Mouse (Mus musculus) stomach, embryonic 16.5 days (tissue): Measurements from ENCODE around the gene Cenpq. TPM values are rescaled to one million over a fixed set of nuclear protein-coding genes. Genes with fewer than 3 reads are reported as not detected.
A peak's percentile ranks its signal among the peaks of the same experiment; 100 is the strongest.

ENCODE experiments used
- ATAC-seq: fragments of 200-750 bp; cut with Nextera tagmentation; 2 replicates; pipeline ENCODE4 v1.8.0; 2017; ENCODE audit warnings: moderate number of reproducible peaks, moderate TSS enrichment; ENCODE audit not compliant: insufficient read depth, low FRiP score
- H3K27ac ChIP-seq: fragments of 300-500 bp; sonication (generic); 2 replicates; pipeline ENCODE4 v1.5.1; 2014; ENCODE audit warnings: low read length
- H3K27me3 ChIP-seq: fragments of 300-500 bp; sonication (generic); 2 replicates; pipeline ENCODE4 v1.6.1; 2014; ENCODE audit warnings: low read length, control low read depth, mixed read lengths; ENCODE audit not compliant: control insufficient read depth, insufficient read depth
- H3K36me3 ChIP-seq: fragments of 300-500 bp; sonication (generic); 2 replicates; pipeline ENCODE4 v1.6.1; 2014; ENCODE audit warnings: low read length; ENCODE audit not compliant: control insufficient read depth, insufficient read depth
- H3K4me1 ChIP-seq: fragments of 300-500 bp; sonication (generic); 2 replicates; pipeline ENCODE4 v1.6.1; 2014; ENCODE audit warnings: low read length, control low read depth, mixed read lengths; ENCODE audit not compliant: control insufficient read depth, insufficient read depth
- H3K4me2 ChIP-seq: fragments of 300-500 bp; sonication (generic); 2 replicates; pipeline ENCODE4 v1.6.1; 2014; ENCODE audit warnings: low read depth, low read length, mixed read lengths
- H3K4me3 ChIP-seq: fragments of 300-500 bp; sonication (generic); replicated peaks from 2 replicates; pipeline ENCODE4 v1.5.1; 2014; ENCODE audit warnings: mild to moderate bottlenecking, low read length
- H3K9ac ChIP-seq: fragments of 300-500 bp; sonication (generic); 2 replicates; pipeline ENCODE4 v1.6.1; 2014; ENCODE audit warnings: low read length
- H3K9me3 ChIP-seq: fragments of 300-500 bp; sonication (generic); replicated peaks from 2 replicates; pipeline ENCODE4 v1.6.1; 2016; ENCODE audit warnings: low read length, control low read depth; ENCODE audit not compliant: control insufficient read depth
- WGBS: fragments of 180-500 bp; shearing (Covaris S2); extraction: QIAGEN DNeasy Blood & Tissue Kit; methylation state at CpG from one replicate; pipeline ENCODE4 v1.1.7; 2014; 5-methylcytosine and 5-hydroxymethylcytosine counted together
- polyA plus RNA-seq: library from polyadenylated mRNA; unstranded; fragments of >200 nt; fragmentation: Nextera tagmentation; extraction: Ambion mirVana; gene quantifications from 2 replicates; pipeline ENCODE4 v1.2.1, GENCODE M21; 2015

Cenpq gene
- 18.6 TPM in 2 replicates for polyA plus RNA-seq

DNA sequence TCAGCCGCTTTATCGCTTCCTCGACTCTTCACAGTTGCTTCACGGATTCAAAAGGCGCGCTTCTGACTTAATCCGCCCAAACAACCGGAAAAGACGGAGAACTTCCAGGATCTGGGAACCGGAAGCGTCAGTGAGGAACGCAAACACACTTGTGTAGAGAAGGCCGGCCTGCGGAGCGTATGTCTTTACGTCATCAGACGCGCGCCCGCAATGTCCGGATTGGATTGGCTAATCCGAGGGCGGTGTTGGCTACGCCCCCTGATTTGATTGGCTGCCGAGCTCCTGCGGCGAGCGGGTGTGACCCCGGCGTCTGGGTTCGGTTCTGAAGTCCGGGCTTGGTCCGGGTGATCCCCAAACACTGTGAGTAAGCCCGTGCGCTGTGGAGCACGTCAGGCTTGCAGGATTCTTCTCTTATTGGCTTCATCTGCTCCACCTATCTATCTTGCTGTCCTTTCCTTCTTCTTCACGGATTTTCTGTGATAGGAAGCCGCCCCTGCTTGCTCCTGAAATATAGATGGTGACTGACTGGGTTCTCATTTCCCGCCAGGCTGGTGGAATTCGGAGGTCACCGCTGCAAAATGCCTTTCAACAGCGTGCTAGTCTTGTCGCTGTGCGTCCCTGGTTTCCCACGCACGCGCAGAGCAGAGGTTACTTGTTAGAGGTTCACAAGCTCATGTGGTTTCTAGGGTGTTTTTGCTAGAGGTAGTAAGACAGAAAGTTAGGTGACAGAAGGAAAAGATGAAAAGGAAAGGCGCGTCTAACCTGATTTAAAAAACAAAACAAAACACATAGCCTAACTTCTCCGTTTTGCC, at the start of gene Cenpq, which contains the start of gene Mut:
Cenpq (minus strand) TSS at position 628 of the 812 bp plus-strand sequence.
Mut (plus strand) TSS at position 266 of the 812 bp plus-strand sequence.
- under 1% methylated on average over 50 of the region's 50 CpGs for WGBS
- ATAC-seq = peak; percentile 100
- peaks cover 6% of the 10 kb centered on the region; the same call in 1 of the 2 replicates for H3K4me1 ChIP-seq
- no peaks in the 10 kb centered on the region for H3K9me3 ChIP-seq
- H3K4me3 ChIP-seq = peak within 1 kb of the TSS; percentile 78
- H3K27ac ChIP-seq = peak within 1 kb of the TSS; percentile 96
- peak within 1 kb of the TSS; percentile 75 for H3K4me2 ChIP-seq
- H3K36me3 ChIP-seq = peaks cover 2% of the 10 kb centered on the region; the same call in 1 of the 2 replicates
- peak within 1 kb of the TSS; percentile 75 for H3K9ac ChIP-seq
- H3K27me3 ChIP-seq = no peaks in the 10 kb centered on the region

DNA sequence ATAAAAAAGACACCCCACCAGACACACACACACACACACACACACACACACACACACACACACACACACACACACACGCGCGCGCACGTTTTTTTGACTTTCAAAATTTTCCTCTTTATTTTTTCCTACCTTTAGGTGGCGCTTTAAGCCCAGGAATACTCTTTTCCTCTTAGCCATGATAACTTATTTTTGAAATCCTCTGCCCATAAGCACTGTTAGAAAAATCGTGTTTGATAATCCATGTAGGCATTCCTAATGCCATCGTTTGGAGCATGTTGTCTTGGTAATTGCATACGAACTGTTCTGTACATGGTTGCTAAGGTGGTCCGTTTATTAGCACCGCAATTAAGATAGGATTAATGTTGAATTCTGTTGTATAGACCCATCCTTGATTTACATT, 43.1 kb upstream of the Cenpq start:
- Histone ChIP-seq H3K9ac (no peak overlapping the region), H3K27ac (no peak overlapping the region), H3K4me1 (no peaks in the 10 kb centered on the region), H3K36me3 (no peaks in the 10 kb centered on the region), H3K27me3 (no peaks in the 10 kb centered on the region), H3K4me3 (no peak overlapping the region), H3K9me3 (no peaks in the 10 kb centered on the region), H3K4me2 (no peak overlapping the region)
- WGBS = 64% methylated on average over 11 of the region's 11 CpGs
- ATAC-seq = no peak

DNA sequence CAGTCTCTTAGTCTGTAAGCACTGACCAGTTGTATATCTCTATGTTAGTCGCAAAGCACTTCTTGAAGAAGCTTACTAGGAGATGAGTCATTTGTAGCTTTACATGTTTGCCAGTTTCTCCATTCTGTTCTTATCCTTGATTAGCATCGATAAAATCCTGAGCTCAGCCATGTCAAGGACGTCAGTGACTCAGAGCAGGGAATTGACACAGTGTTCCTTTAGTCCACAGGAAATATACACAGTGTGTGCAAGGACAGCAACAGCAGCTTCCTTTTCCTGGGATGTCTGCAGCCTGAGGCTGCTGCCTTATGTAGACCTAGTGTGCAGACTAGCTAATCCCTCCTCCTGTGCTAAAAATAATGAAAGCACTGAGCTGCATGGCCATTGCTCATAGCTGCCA, 13.7 kb upstream of the Cenpq start:
- H3K9me3 ChIP-seq = no peaks in the 10 kb centered on the region
- 82% methylated on average over 3 of the region's 3 CpGs for WGBS
- peaks cover 17% of the 10 kb centered on the region; the same call in 1 of the 2 replicates for H3K36me3 ChIP-seq
- H3K27me3 ChIP-seq = no peaks in the 10 kb centered on the region
- no peaks in the 10 kb centered on the region for H3K4me1 ChIP-seq
- no peak for ATAC-seq
- no peak overlapping the region for H3K27ac ChIP-seq
- no peak overlapping the region for H3K9ac ChIP-seq
- H3K4me2 ChIP-seq = no peak overlapping the region
- H3K4me3 ChIP-seq = no peak overlapping the region

DNA sequence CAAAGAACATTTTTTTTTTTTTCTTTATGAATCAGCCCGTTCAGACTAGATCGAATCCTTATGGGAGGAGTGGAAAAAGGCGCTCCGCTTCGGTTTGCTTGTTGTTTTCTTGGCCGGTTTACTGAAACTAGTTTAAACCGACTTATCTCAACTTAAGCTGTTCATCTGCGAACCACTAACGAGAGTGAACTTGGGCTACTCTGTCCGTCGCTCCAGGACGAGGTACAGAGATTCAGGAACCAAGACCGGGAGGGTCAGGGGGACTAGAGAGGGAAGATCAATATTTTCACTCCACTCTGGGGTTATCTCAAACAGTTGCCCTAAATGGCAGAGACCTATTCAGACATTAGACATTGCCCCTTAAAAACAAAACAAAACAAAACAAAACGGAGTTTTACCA, 862 bp downstream of the Cenpq start:
- ATAC-seq = peak; percentile 13; the same call in 1 of the 2 replicates
- WGBS = under 1% methylated on average over 14 of the region's 14 CpGs
- Histone ChIP-seq H3K9me3 (no peaks in the 10 kb centered on the region), H3K4me1 (peaks cover 6% of the 10 kb centered on the region; the same call in 1 of the 2 replicates), H3K27me3 (no peaks in the 10 kb centered on the region), H3K4me3 (peak overlapping the region; percentile 78), H3K9ac (peak overlapping the region; percentile 65), H3K36me3 (peaks cover 2% of the 10 kb centered on the region; the same call in 1 of the 2 replicates), H3K27ac (no peak overlapping the region), H3K4me2 (peak overlapping the region; percentile 75)

DNA sequence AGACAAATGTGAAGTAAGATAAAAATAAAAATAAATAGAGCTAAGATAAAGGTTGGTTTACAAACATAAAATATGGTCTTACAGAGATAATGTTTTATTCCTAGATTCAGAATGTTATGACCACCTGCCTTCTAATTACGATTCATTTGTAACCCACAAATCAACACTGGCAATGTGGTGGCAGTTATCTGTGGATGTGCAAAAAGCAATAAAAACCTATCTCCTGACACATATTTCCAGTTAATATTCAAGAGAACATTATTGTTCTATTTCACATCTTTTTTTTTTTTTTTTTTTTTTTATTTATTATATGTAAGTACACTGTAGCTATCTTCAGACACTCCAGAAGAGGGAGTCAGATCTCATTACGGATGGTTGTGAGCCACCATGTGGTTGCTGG, 19.3 kb downstream of the Cenpq start:
- no peak overlapping the region for H3K4me3 ChIP-seq
- no peak overlapping the region for H3K27ac ChIP-seq
- no peak overlapping the region for H3K4me2 ChIP-seq
- ATAC-seq = no peak
- no peaks in the 10 kb centered on the region for H3K36me3 ChIP-seq
- no peak overlapping the region for H3K9ac ChIP-seq
- no peaks in the 10 kb centered on the region for H3K27me3 ChIP-seq
- H3K9me3 ChIP-seq = no peaks in the 10 kb centered on the region
- 91% methylated on average over 1 of the region's 2 CpGs for WGBS
- H3K4me1 ChIP-seq = no peaks in the 10 kb centered on the region

DNA sequence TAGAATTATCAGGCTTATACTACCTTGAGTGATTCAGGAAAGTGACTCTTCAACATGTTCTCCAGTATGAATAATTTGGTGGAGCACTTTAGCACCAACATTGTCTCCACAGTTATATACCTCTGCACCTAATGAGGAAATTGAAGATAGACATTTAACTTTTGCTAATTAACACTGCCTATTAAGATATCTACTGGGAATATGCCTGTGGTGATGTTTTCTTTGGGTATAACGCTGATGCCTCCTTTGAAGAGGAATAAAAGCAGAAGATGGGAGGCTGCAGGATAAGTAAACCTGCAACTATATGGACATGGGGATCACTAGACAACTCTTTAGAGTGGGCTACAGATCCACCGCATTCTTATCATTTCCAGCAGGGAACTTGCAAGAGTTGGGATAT, 20.6 kb downstream of the Cenpq start, which contains the start of gene Glyatl3:
Glyatl3 (minus strand) TSS at position 101 of the 400 bp plus-strand sequence.
- H3K9me3 ChIP-seq = no peaks in the 10 kb centered on the region
- 93% methylated on average over 2 of the region's 2 CpGs for WGBS
- no peaks in the 10 kb centered on the region for H3K36me3 ChIP-seq
- no peak for ATAC-seq
- no peak within 1 kb of the TSS for H3K4me3 ChIP-seq
- H3K27me3 ChIP-seq = no peaks in the 10 kb centered on the region
- H3K27ac ChIP-seq = no peak within 1 kb of the TSS
- no peak within 1 kb of the TSS for H3K9ac ChIP-seq
- H3K4me2 ChIP-seq = no peak within 1 kb of the TSS
- no peaks in the 10 kb centered on the region for H3K4me1 ChIP-seq

DNA sequence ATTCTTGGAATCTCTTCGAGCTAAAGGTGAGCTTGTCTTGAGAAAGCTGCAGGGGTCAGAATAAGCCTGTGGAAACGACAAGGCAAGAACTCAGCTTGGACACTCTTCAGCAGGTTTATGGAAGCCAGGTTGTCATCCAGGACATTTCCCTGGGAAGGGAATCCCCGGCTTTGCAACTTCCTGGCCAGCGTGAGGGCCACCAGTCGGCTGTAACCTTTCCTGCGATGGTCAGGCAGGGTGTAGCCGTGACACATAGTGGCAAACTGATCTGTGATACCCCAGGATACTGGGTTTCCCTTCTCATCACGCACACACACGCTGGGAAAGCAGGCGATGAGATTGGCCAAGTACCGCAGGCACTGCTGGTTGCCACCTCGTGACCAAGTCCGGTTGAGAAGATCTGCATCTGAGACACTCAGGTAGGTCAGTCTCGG, 30.1 kb downstream of the Cenpq start:
- Histone ChIP-seq H3K4me2 (peak overlapping the region; percentile 39), H3K9me3 (no peaks in the 10 kb centered on the region), H3K27ac (no peak overlapping the region), H3K36me3 (no peaks in the 10 kb centered on the region), H3K9ac (no peak overlapping the region), H3K4me1 (no peaks in the 10 kb centered on the region), H3K27me3 (no peaks in the 10 kb centered on the region), H3K4me3 (peak overlapping the region; percentile 15; the same call in 1 of the 2 replicates)
- WGBS = 10% methylated on average over 13 of the region's 14 CpGs
- no peak for ATAC-seq

DNA sequence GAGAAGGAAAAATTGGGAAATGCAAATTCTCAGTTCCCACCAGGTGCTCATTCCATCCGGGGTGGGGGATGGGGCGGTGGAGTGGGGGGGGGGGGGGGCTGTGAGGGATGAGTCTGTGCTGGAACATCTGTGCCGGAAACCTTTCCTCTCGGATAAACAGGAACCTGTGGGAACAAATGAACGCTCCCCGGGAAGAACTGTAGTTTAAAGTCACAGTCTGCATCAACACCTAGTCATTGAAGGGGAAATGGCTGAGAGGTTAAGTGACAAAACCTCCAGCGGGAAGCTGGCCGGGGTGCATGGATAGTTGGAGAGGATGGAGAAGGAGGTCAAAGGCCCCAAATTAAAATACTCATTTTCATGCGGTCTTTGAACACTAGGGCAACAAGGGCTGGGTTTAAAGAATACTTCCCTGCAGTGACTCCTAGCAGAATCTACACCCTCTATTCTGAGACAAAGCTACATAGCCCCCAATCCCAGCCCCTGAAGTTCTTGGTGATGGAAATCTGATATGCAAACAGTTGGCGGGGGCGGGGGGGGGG, 30.7 kb downstream of the Cenpq start:
- H3K9me3 ChIP-seq = no peaks in the 10 kb centered on the region
- no peak overlapping the region for H3K4me3 ChIP-seq
- 9% methylated on average over 11 of the region's 11 CpGs for WGBS
- no peaks in the 10 kb centered on the region for H3K4me1 ChIP-seq
- peak overlapping the region; percentile 39; the same call in 1 of the 2 replicates for H3K4me2 ChIP-seq
- H3K27ac ChIP-seq = no peak overlapping the region
- no peaks in the 10 kb centered on the region for H3K27me3 ChIP-seq
- no peak for ATAC-seq
- H3K36me3 ChIP-seq = no peaks in the 10 kb centered on the region
- H3K9ac ChIP-seq = no peak overlapping the region

DNA sequence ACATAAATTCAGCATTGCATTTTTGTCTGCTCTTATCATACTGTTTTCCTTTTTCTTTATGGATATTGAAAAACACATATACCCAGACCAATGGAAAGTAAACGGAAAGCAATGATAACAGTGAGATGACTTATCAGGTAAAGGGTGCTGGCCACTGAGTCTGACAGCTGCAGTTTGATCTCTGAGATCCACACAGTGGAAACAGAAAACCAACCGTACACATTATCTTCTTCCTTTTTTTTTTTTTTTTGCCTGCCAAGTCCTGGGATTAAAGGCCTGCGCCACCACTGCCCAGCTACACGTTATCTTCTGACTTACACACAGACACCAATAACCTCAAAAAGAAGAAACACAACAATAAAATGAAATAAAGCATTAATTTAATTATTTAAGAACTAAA, 31.5 kb downstream of the Cenpq start:
- Histone ChIP-seq H3K36me3 (no peaks in the 10 kb centered on the region), H3K4me1 (no peaks in the 10 kb centered on the region), H3K4me3 (no peak overlapping the region), H3K9ac (no peak overlapping the region), H3K27me3 (no peaks in the 10 kb centered on the region), H3K4me2 (no peak overlapping the region), H3K9me3 (no peaks in the 10 kb centered on the region), H3K27ac (no peak overlapping the region)
- WGBS = 58% methylated on average over 4 of the region's 4 CpGs
- no peak for ATAC-seq
